Mouse (Mus musculus): ENCODE measurements at regions not wholly inside any gene's neighbourhood (a gene's known extent, or its start where the extent isn't known, plus 50 kb on each side); places are given as distances from the start of the nearest gene placed in this dataset.
A peak's percentile ranks its signal among the peaks of the same experiment; 100 is the strongest.

DNA sequence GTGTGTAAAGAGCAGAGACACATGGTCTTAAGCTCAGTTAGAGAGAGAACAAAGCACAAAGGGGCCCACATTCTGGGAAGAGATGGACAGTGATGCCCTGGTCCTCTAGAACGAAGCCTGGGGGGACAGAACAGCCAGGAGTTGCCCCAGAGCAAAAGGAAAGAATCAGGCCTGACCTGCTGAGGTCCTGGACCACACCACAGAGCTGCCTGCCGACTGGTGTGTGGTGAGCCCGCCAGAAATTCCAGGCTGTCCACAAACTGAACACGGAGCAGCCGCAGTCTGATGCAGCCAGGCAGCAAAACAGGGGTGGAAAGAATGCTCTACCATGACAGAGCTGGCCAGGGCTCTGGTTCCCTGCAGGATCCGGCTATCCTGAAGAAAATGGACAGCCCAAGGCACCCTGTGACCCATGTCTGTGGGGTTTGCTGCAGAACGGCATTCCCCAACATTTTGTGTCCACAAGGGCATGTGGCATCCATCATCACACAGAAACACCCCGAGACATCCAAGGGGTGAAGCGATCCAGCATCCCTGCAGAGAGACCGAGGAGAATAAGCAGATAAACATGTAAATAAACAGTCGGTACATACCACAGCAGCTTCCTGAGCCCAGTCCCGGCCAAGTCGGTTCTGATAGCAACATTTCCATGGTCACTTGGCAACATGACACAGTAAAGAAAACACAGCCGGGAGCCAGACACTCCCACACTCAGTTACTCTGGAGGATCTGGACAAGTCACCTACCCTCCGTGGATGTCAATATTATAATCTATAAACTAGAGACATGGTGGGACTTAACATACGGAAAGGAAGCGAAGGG is 65.3 kb upstream of the Pomp start:
- Histone ChIP-seq H3K79me2 (ENCODE audit: control insufficient read depth, insufficient read depth) (no peaks in the 10 kb centered on the region), H3K36me3 (ENCODE audit: control insufficient read depth, insufficient read depth) (no peaks in the 10 kb centered on the region), H3ac (ENCODE audit: control insufficient read depth, insufficient read length) (no peak overlapping the region), H3K4me3 (no peak overlapping the region), H3K27me3 (ENCODE audit: control insufficient read depth, insufficient read depth, insufficient read length) (no peaks in the 10 kb centered on the region), H3K4me2 (ENCODE audit: low read depth) (peak overlapping the region; percentile 73)
- no peak for TF ChIP-seq MYOD1 (IDR thresholded peaks at IDR 0.05; ENCODE audit: control insufficient read depth in 1 of 3, insufficient read length in 2 of 3, low read depth in 2 of 3)
- peak in 1 of 3 experiments; percentile 3 for TF ChIP-seq MYOG (IDR thresholded peaks at IDR 0.05; ENCODE audit: control insufficient read depth in 1 of 3, insufficient read depth in 1 of 3, insufficient read length in 2 of 3, low read depth in 2 of 3)

- H3K27me3 ChIP-seq (ENCODE audit: control insufficient read depth, insufficient read depth, insufficient read length) = no peaks in the 10 kb centered on the region
- no peak for TF ChIP-seq MYOG (IDR thresholded peaks at IDR 0.05; ENCODE audit: control insufficient read depth in 1 of 3, insufficient read depth in 1 of 3, insufficient read length in 2 of 3, low read depth in 2 of 3)
- no peak for TF ChIP-seq TCF12 (IDR thresholded peaks at IDR 0.05; ENCODE audit: insufficient read depth, poor library complexity, severe bottlenecking)
- TF ChIP-seq USF1 (IDR thresholded peaks at IDR 0.05; ENCODE audit: low read depth) = peak; percentile 49
- TF ChIP-seq CEBPB (IDR thresholded peaks at IDR 0.05; ENCODE audit: insufficient read depth, poor library complexity, severe bottlenecking) = 0 out of 2 replicates have a peak, but pooled peaks have one; percentile 24
- no peak for TF ChIP-seq POLR2A (IDR thresholded peaks at IDR 0.05; ENCODE audit: insufficient read length, low read depth)
- no peak overlapping the region for H3ac ChIP-seq (ENCODE audit: control insufficient read depth, insufficient read length)
- peak overlapping the region; percentile 73 for H3K4me2 ChIP-seq (ENCODE audit: low read depth)
- no peak overlapping the region for H3K4me3 ChIP-seq
- no peaks in the 10 kb centered on the region for H3K79me2 ChIP-seq (ENCODE audit: control insufficient read depth, insufficient read depth)
- H3K36me3 ChIP-seq (ENCODE audit: control insufficient read depth, insufficient read depth) = no peaks in the 10 kb centered on the region
Observed at GRCm38 (mm10) chr5:147793059-147793458, 67.2 kb upstream of the Pomp start.

- Histone ChIP-seq H3ac (ENCODE audit: control insufficient read depth, insufficient read length) (no peak overlapping the region), H3K36me3 (ENCODE audit: control insufficient read depth, insufficient read depth) (no peaks in the 10 kb centered on the region), H3K4me3 (no peak overlapping the region), H3K79me2 (ENCODE audit: control insufficient read depth, insufficient read depth) (no peaks in the 10 kb centered on the region), H3K4me2 (ENCODE audit: low read depth) (peak overlapping the region; percentile 73), H3K27me3 (ENCODE audit: control insufficient read depth, insufficient read depth, insufficient read length) (no peaks in the 10 kb centered on the region)
- TF ChIP-seq TCF12 (IDR thresholded peaks at IDR 0.05; ENCODE audit: insufficient read depth, poor library complexity, severe bottlenecking) = no peak
- TF ChIP-seq MYOD1 (IDR thresholded peaks at IDR 0.05; ENCODE audit: control insufficient read depth in 1 of 3, insufficient read length in 2 of 3, low read depth in 2 of 3) = no peak
- no peak for TF ChIP-seq POLR2A (IDR thresholded peaks at IDR 0.05; ENCODE audit: insufficient read length, low read depth)
- no peak for TF ChIP-seq SRF (IDR thresholded peaks at IDR 0.05; ENCODE audit: control insufficient read depth, insufficient read length, low read depth)
- no peak for TF ChIP-seq E2F4 (IDR thresholded peaks at IDR 0.05; ENCODE audit: insufficient read depth)
- TF ChIP-seq CEBPB (IDR thresholded peaks at IDR 0.05; ENCODE audit: insufficient read depth, poor library complexity, severe bottlenecking) = no peak
- TF ChIP-seq MYOG (IDR thresholded peaks at IDR 0.05; ENCODE audit: control insufficient read depth in 1 of 3, insufficient read depth in 1 of 3, insufficient read length in 2 of 3, low read depth in 2 of 3) = no peak
- TF ChIP-seq USF1 (IDR thresholded peaks at IDR 0.05; ENCODE audit: low read depth) = no peak
Observed at GRCm38 (mm10) chr5:147792638-147793037, 66.8 kb upstream of the Flt1 start.

DNA sequence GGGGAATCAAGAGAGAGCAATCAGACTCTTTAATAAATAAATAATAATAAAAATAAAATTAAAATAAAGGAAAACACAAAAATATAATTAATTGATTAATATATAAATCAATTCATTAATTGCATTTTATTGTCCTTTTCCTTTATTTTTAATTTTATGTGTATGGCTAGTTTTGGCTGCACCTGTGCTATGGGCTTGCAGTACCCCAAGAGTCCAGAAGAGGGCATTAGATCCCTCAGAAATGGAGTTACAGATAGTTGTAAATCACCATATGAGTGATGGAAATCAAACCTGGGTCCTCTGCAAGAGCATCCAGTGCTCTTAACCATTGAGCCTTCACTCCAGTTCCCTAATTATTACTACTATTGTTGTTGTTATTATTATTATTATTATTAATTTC is 65.3 kb upstream of the Flt1 start:
- H3K27me3 ChIP-seq (ENCODE audit: control insufficient read depth, insufficient read depth, insufficient read length) = no peaks in the 10 kb centered on the region
- no peak overlapping the region for H3K4me3 ChIP-seq
- TF ChIP-seq TCF3 (IDR thresholded peaks at IDR 0.05; ENCODE audit: insufficient read length, low read depth) (no peak), E2F4 (IDR thresholded peaks at IDR 0.05; ENCODE audit: insufficient read depth) (no peak)
- H3K79me2 ChIP-seq (ENCODE audit: control insufficient read depth, insufficient read depth) = no peaks in the 10 kb centered on the region
- no peaks in the 10 kb centered on the region for H3K36me3 ChIP-seq (ENCODE audit: control insufficient read depth, insufficient read depth)
- H3ac ChIP-seq (ENCODE audit: control insufficient read depth, insufficient read length) = no peak overlapping the region
- no peak overlapping the region for H3K4me2 ChIP-seq (ENCODE audit: low read depth)

DNA sequence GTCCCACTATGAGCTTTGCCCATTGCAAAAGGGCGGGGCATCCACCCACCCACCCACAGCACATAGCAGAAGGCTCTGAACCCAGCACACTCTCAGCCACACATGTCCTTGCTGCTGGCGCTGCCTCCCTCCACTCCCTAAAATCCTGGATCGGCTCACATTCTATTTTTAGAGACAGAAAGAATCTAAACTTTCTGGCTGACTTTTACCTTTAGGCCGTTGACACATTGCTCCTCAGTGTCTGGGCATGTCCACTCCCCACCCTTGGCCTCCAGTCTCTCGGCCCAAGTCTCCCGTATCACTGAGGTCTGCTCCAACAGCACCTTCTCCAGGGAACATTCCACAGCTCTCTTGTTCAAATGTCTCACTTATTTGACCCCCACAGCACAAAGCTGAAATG is 62.7 kb upstream of the Flt1 start:
- Histone ChIP-seq H3ac (ENCODE audit: control insufficient read depth, insufficient read length) (no peak overlapping the region), H3K4me3 (no peak overlapping the region), H3K79me2 (ENCODE audit: control insufficient read depth, insufficient read depth) (no peaks in the 10 kb centered on the region), H3K4me2 (ENCODE audit: low read depth) (peak overlapping the region; percentile 16), H3K36me3 (ENCODE audit: control insufficient read depth, insufficient read depth) (no peaks in the 10 kb centered on the region), H3K27me3 (ENCODE audit: control insufficient read depth, insufficient read depth, insufficient read length) (no peaks in the 10 kb centered on the region)
- TF ChIP-seq MYOD1 (IDR thresholded peaks at IDR 0.05; ENCODE audit: control insufficient read depth in 1 of 3, insufficient read length in 2 of 3, low read depth in 2 of 3) (no peak), TCF3 (IDR thresholded peaks at IDR 0.05; ENCODE audit: insufficient read length, low read depth) (no peak), USF1 (IDR thresholded peaks at IDR 0.05; ENCODE audit: low read depth) (no peak), MAX (IDR thresholded peaks at IDR 0.05; ENCODE audit: low read depth) (no peak), REST (IDR thresholded peaks at IDR 0.05; ENCODE audit: insufficient read depth, insufficient read length) (no peak), POLR2AphosphoS2 (IDR thresholded peaks at IDR 0.05; ENCODE audit: insufficient read length, low read depth) (no peak), CEBPB (IDR thresholded peaks at IDR 0.05; ENCODE audit: insufficient read depth, poor library complexity, severe bottlenecking) (no peak), TCF12 (IDR thresholded peaks at IDR 0.05; ENCODE audit: insufficient read depth, poor library complexity, severe bottlenecking) (no peak), POLR2A (IDR thresholded peaks at IDR 0.05; ENCODE audit: insufficient read length, low read depth) (no peak), MYOG (IDR thresholded peaks at IDR 0.05; ENCODE audit: control insufficient read depth in 1 of 3, insufficient read depth in 1 of 3, insufficient read length in 2 of 3, low read depth in 2 of 3) (no peak), E2F4 (IDR thresholded peaks at IDR 0.05; ENCODE audit: insufficient read depth) (no peak), SRF (IDR thresholded peaks at IDR 0.05; ENCODE audit: control insufficient read depth, insufficient read length, low read depth) (no peak)

Data from myocyte (in vitro differentiated cells).